Mouse (Mus musculus) liver, embryonic 14 days (tissue): ENCODE data around the gene Cyp4a12b. TPM values are rescaled to one million over a fixed set of nuclear protein-coding genes. Genes with fewer than 3 reads are reported as not detected.

Experiments used
- polyA plus RNA-seq: library from polyadenylated mRNA; depleted of rRNA; stranded (reverse); fragments of >200 nt; gene quantifications from 2 replicates; pipeline ENCODE4 v1.2.3, GENCODE M21; 2012; rRNA removed

The Cyp4a12b gene
- polyA plus RNA-seq = not detected in 2 replicates

GRCm38 (mm10) chr4:115411324-115411723 lies at the start of gene Cyp4a12b:
TSS of gene Cyp4a12b (plus strand) at chr4:115411624.

DNA sequence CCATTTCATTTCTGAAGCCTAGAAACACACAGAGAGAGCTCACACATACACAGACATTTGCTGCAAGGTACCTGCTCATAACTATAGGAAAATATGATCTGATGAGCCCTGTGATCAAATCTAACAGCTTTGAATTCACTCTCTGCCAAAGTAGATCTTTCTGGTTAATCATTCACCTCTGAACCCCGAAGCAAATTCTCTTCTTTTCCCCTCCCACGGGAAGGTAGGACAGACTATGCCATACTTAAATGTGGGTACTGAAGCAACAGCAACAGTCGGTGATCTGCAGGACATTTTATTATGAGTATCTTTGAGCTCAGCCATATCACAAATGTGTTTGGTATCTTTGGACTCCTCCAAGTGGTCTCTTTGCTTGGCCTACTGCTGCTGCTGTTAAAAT lies 40.9 kb downstream of the Cyp4a12b start, which contains the start of gene Cyp4a30b:
Cyp4a30b (plus strand) TSS at position 301 of the 400 bp plus-strand sequence.

Other genes starting within 250 kb of the Cyp4a12b start
- not detected in 2 replicates for gene Cyp4a29, start 169.5 kb upstream of the Cyp4a12b start, polyA plus RNA-seq
- not detected in 2 replicates for gene Cyp4a12a, start 112.6 kb upstream of the Cyp4a12b start, polyA plus RNA-seq
- gene Cyp4a30b, start 41.0 kb downstream of the Cyp4a12b start, polyA plus RNA-seq = not detected in 2 replicates
- 0.01 TPM in 1 of 2 replicates, not detected in the other for gene Cyp4a14, start 84.5 kb downstream of the Cyp4a12b start, polyA plus RNA-seq
- gene Cyp4a10, start 106.6 kb downstream of the Cyp4a12b start, polyA plus RNA-seq = not detected in 2 replicates
- 0.05 TPM in 2 replicates for gene Cyp4a31, start 152.0 kb downstream of the Cyp4a12b start, polyA plus RNA-seq
- not detected in 2 replicates for gene Cyp4a32, start 189.3 kb downstream of the Cyp4a12b start, polyA plus RNA-seq
- 0.70 and 0.98 TPM in 2 replicates for gene Cyp4b1, start 236.1 kb downstream of the Cyp4a12b start, polyA plus RNA-seq